Mouse (Mus musculus) neural tube, embryonic 15.5 days (tissue): ENCODE data around the gene Arhgef10l. TPM values are rescaled to one million over a fixed set of nuclear protein-coding genes. Genes with fewer than 3 reads are reported as not detected.
A peak's percentile ranks its signal among the peaks of the same experiment; 100 is the strongest.

Source experiments
- ATAC-seq: fragments of 200-750 bp; cut with Nextera tagmentation; 2 replicates; pipeline ENCODE4 v1.8.0; 2017; ENCODE audit warnings: mild to moderate bottlenecking, moderate TSS enrichment, moderate library complexity; ENCODE audit not compliant: low FRiP score
- H3K27ac ChIP-seq: fragments of 300-500 bp; sonication (generic); replicated peaks from 2 replicates; pipeline ENCODE4 v1.5.1; 2015; ENCODE audit warnings: mild to moderate bottlenecking, inconsistent platforms
- H3K27me3 ChIP-seq: fragments of 300-500 bp; sonication (generic); replicated peaks from 2 replicates; pipeline ENCODE4 v1.6.1; 2015; ENCODE audit warnings: inconsistent platforms
- H3K36me3 ChIP-seq: fragments of 300-500 bp; sonication (generic); 2 replicates; pipeline ENCODE4 v1.6.1; 2015; ENCODE audit warnings: inconsistent platforms
- H3K4me1 ChIP-seq: fragments of 300-500 bp; sonication (generic); 2 replicates; pipeline ENCODE4 v1.6.1; 2015; ENCODE audit warnings: inconsistent platforms
- H3K4me2 ChIP-seq: fragments of 300-500 bp; sonication (generic); 2 replicates; pipeline ENCODE4 v1.6.1; 2015; ENCODE audit warnings: inconsistent platforms, mild to moderate bottlenecking, moderate library complexity
- H3K4me3 ChIP-seq: fragments of 300-500 bp; sonication (generic); replicated peaks from 2 replicates; pipeline ENCODE4 v1.5.1; 2015; ENCODE audit warnings: mild to moderate bottlenecking, inconsistent platforms
- H3K9ac ChIP-seq: fragments of 300-500 bp; sonication (generic); replicated peaks from 2 replicates; pipeline ENCODE4 v1.6.1; 2015; ENCODE audit warnings: mild to moderate bottlenecking, inconsistent platforms
- H3K9me3 ChIP-seq: fragments of 300-500 bp; sonication (generic); replicated peaks from 2 replicates; pipeline ENCODE4 v1.6.1; 2016; ENCODE audit warnings: inconsistent platforms
- WGBS: fragments of 180-500 bp; shearing (Covaris S2); methylation state at CpG from one replicate; pipeline ENCODE4 v1.1.7; 2015; ENCODE audit warnings: mixed read lengths; 5-methylcytosine and 5-hydroxymethylcytosine counted together
- polyA plus RNA-seq: library from polyadenylated mRNA; unstranded; fragments of >200 nt; fragmentation: Nextera tagmentation; extraction: Ambion mirVana; gene quantifications from 2 replicates; pipeline ENCODE4 v1.2.1, GENCODE M21; 2015

Arhgef10l gene
- polyA plus RNA-seq, 1 experiment from 2014 or later: 23.6 TPM

GRCm38 (mm10) chr4:140640242-140640523, 25.6 kb downstream of the Arhgef10l start:
- no peak for ATAC-seq
- Histone ChIP-seq H3K4me2 (no peak overlapping the region), H3K4me1 (peaks cover 45% of the 10 kb centered on the region), H3K36me3 (no peaks in the 10 kb centered on the region), H3K4me3 (no peak overlapping the region), H3K27me3 (no peaks in the 10 kb centered on the region), H3K27ac (no peak overlapping the region), H3K9me3 (no peaks in the 10 kb centered on the region), H3K9ac (no peak overlapping the region)
- WGBS: 83% methylated on average over 8 of the region's 8 CpGs

- Histone ChIP-seq H3K4me1 (peaks cover 41% of the 10 kb centered on the region), H3K4me2 (no peak overlapping the region), H3K27me3 (no peaks in the 10 kb centered on the region), H3K27ac (no peak overlapping the region), H3K9ac (no peak overlapping the region), H3K36me3 (no peaks in the 10 kb centered on the region), H3K9me3 (no peaks in the 10 kb centered on the region), H3K4me3 (no peak overlapping the region)
- 91% methylated on average over 28 of the region's 28 CpGs for WGBS
- ATAC-seq: no peak
Measured at GRCm38 (mm10) chr4:140639431-140640241, 26.2 kb downstream of the Arhgef10l start.

- Histone ChIP-seq H3K27me3 (no peaks in the 10 kb centered on the region), H3K9ac (no peak overlapping the region), H3K4me2 (no peak overlapping the region), H3K27ac (no peak overlapping the region), H3K4me1 (peaks cover 32% of the 10 kb centered on the region), H3K36me3 (no peaks in the 10 kb centered on the region), H3K9me3 (no peaks in the 10 kb centered on the region), H3K4me3 (no peak overlapping the region)
- no peak for ATAC-seq
- 91% methylated on average over 5 of the region's 5 CpGs for WGBS
Measured at GRCm38 (mm10) chr4:140638591-140638990, 27.2 kb downstream of the Arhgef10l start.

GRCm38 (mm10) chr4:140637269-140637668, 28.5 kb downstream of the Arhgef10l start:
- H3K27me3 ChIP-seq: no peaks in the 10 kb centered on the region
- peaks cover 32% of the 10 kb centered on the region for H3K4me1 ChIP-seq
- no peak for ATAC-seq
- whole genome bisulfite sequencing: 77% methylated on average over 8 of the region's 8 CpGs
- no peaks in the 10 kb centered on the region for H3K9me3 ChIP-seq
- H3K4me3 ChIP-seq: no peak overlapping the region
- H3K4me2 ChIP-seq: no peak overlapping the region
- H3K27ac ChIP-seq: no peak overlapping the region
- no peak overlapping the region for H3K9ac ChIP-seq
- no peaks in the 10 kb centered on the region for H3K36me3 ChIP-seq

- WGBS: 63% methylated on average over 5 of the region's 5 CpGs
- H3K27me3 ChIP-seq: no peaks in the 10 kb centered on the region
- H3K9ac ChIP-seq: no peak overlapping the region
- H3K27ac ChIP-seq: no peak overlapping the region
- no peak overlapping the region for H3K4me3 ChIP-seq
- H3K4me1 ChIP-seq: peaks cover 31% of the 10 kb centered on the region
- H3K4me2 ChIP-seq: no peak overlapping the region
- ATAC-seq: no peak
- H3K36me3 ChIP-seq: no peaks in the 10 kb centered on the region
- H3K9me3 ChIP-seq: no peaks in the 10 kb centered on the region
Measured at GRCm38 (mm10) chr4:140636312-140636996, 29.4 kb downstream of the Arhgef10l start.

- no peak overlapping the region for H3K4me2 ChIP-seq
- H3K4me1 ChIP-seq: peaks cover 29% of the 10 kb centered on the region
- no peaks in the 10 kb centered on the region for H3K36me3 ChIP-seq
- no peaks in the 10 kb centered on the region for H3K9me3 ChIP-seq
- no peaks in the 10 kb centered on the region for H3K27me3 ChIP-seq
- no peak for ATAC-seq
- WGBS: 73% methylated on average over 10 of the region's 10 CpGs
- no peak overlapping the region for H3K4me3 ChIP-seq
- H3K27ac ChIP-seq: no peak overlapping the region
- no peak overlapping the region for H3K9ac ChIP-seq
Measured at GRCm38 (mm10) chr4:140634861-140635388, 30.9 kb downstream of the Arhgef10l start.

GRCm38 (mm10) chr4:140631276-140631849, 34.4 kb downstream of the Arhgef10l start:
- Histone ChIP-seq H3K4me3 (no peak overlapping the region), H3K27me3 (no peaks in the 10 kb centered on the region), H3K36me3 (no peaks in the 10 kb centered on the region; the same call in 1 of the 2 replicates), H3K4me1 (peaks cover 30% of the 10 kb centered on the region), H3K9ac (no peak overlapping the region), H3K27ac (peak overlapping the region; percentile 28; the same call in 1 of the 2 replicates), H3K9me3 (no peaks in the 10 kb centered on the region), H3K4me2 (no peak overlapping the region)
- no peak for ATAC-seq
- WGBS: 87% methylated on average over 6 of the region's 6 CpGs

- WGBS: 43% methylated on average over 15 of the region's 15 CpGs
- no peaks in the 10 kb centered on the region for H3K27me3 ChIP-seq
- no peaks in the 10 kb centered on the region for H3K9me3 ChIP-seq
- H3K27ac ChIP-seq: peak overlapping the region; percentile 28
- H3K36me3 ChIP-seq: peaks cover 3% of the 10 kb centered on the region; the same call in 1 of the 2 replicates
- ATAC-seq: no peak
- H3K4me3 ChIP-seq: no peak overlapping the region
- H3K4me2 ChIP-seq: no peak overlapping the region
- no peak overlapping the region for H3K9ac ChIP-seq
- peaks cover 36% of the 10 kb centered on the region for H3K4me1 ChIP-seq
Measured at GRCm38 (mm10) chr4:140630651-140631241, 35.1 kb downstream of the Arhgef10l start.

- H3K4me1 ChIP-seq: peaks cover 42% of the 10 kb centered on the region
- H3K27me3 ChIP-seq: no peaks in the 10 kb centered on the region
- no peak overlapping the region for H3K27ac ChIP-seq
- no peak overlapping the region for H3K4me2 ChIP-seq
- H3K4me3 ChIP-seq: no peak overlapping the region
- ATAC-seq: no peak
- no peaks in the 10 kb centered on the region for H3K9me3 ChIP-seq
- 72% methylated on average over 4 of the region's 6 CpGs for WGBS
- H3K9ac ChIP-seq: no peak overlapping the region
- H3K36me3 ChIP-seq: peaks cover 3% of the 10 kb centered on the region; the same call in 1 of the 2 replicates
Measured at GRCm38 (mm10) chr4:140630136-140630535, 35.7 kb downstream of the Arhgef10l start.

- Histone ChIP-seq H3K27ac (peak overlapping the region; percentile 30; the same call in 1 of the 2 replicates), H3K36me3 (peaks cover 3% of the 10 kb centered on the region; the same call in 1 of the 2 replicates), H3K4me3 (no peak overlapping the region), H3K9me3 (no peaks in the 10 kb centered on the region), H3K4me1 (peaks cover 54% of the 10 kb centered on the region), H3K27me3 (no peaks in the 10 kb centered on the region), H3K9ac (no peak overlapping the region), H3K4me2 (no peak overlapping the region)
- 71% methylated on average over 4 of the region's 4 CpGs for WGBS
- ATAC-seq: no peak
Measured at GRCm38 (mm10) chr4:140628971-140629370, 36.8 kb downstream of the Arhgef10l start.

GRCm38 (mm10) chr4:140628412-140628943, 37.3 kb downstream of the Arhgef10l start:
- 46% methylated on average over 11 of the region's 11 CpGs for WGBS
- Histone ChIP-seq H3K4me1 (peaks cover 58% of the 10 kb centered on the region), H3K9ac (no peak overlapping the region), H3K4me2 (no peak overlapping the region), H3K4me3 (no peak overlapping the region), H3K27me3 (no peaks in the 10 kb centered on the region), H3K36me3 (peaks cover 3% of the 10 kb centered on the region; the same call in 1 of the 2 replicates), H3K9me3 (no peaks in the 10 kb centered on the region), H3K27ac (peak overlapping the region; percentile 30; the same call in 1 of the 2 replicates)
- no peak for ATAC-seq
